Mouse (Mus musculus): ENCODE data around the gene Wrap53. TPM values are rescaled to one million over a fixed set of nuclear protein-coding genes. Genes with fewer than 3 reads are reported as not detected.

Wrap53 gene
- total RNA-seq, 1 experiment from 2014 or later = 9.2 TPM

DNA sequence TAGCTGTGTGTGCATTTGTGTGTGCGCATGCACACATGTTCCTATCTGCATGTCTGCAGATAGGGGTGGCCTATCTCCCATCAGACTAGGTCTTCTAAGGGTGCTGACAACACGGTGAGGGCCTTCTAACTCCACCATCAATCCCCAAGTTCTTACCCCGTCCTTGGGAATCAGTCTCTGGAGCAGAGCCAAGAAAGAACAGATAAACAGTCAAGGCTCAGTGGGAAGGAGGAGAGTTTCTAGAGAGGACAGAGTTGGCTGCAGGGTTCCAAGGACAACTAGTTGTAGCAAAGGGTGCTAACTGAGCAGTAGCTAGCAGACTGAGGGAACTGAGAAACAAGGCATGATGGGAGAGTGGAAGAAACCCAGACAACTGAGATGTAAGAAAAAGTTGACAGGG, 21.7 kb upstream of the Wrap53 start:
- DNase-seq = no peak

DNA sequence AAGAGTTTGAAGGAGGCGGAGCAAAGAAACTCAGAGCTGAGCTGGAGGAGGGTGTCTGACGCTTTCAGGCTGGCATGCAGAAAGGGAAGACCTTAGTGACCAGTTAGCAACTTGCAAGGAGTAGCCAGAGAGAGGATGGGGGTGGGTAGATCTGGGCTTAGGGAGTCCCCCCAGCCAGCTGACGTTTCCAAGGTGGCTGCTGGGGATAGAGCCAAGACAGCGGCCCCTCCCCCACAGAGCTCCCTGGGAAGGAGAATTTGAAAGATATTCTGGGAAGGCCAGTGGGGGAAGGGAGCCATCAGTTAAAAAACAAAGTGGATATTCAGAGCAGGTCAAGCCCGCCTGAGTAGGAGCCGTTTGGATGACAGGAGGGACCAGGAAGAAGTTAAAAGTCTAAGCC, 20.0 kb upstream of the Wrap53 start:
- peak; percentile 81 for DNase-seq

DNA sequence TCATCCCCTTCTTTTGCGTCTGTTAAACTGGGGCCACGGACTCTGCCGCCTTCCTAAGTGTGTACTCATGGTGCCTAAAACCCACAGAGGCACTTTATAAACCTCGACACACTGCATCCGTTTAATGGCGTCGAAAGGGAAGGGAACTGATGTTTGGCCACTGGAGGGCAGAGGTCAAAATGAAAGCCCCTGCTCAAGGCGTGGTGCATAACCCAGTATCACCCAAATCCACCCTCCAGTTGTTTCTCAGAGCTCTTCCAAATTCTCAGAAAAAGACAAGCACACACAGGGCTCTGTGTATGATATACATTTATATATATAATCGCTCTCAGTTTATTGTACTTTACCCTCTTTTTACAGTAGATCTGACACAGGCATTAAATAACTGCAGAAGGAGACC, 19.4 kb upstream of the Wrap53 start:
- DNase-seq = peak; percentile 1

DNA sequence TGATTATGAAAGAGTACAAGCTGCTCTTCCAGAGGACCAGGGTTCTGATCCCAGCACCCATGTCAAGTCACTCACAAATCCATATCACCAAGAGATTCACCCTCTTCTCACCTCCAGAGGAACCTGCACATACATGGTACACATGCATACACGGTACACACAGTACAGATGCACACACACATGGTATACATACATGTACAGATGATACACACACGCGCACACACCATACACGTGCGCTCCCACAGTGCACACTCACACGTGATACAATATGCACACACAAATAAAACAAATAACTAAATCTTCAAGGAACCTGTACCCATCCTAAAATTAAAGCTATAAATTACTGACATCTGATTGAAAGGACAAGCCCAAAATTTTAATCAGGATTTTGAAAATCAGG, 14.8 kb upstream of the Wrap53 start:
- DNase-seq = no peak

DNA sequence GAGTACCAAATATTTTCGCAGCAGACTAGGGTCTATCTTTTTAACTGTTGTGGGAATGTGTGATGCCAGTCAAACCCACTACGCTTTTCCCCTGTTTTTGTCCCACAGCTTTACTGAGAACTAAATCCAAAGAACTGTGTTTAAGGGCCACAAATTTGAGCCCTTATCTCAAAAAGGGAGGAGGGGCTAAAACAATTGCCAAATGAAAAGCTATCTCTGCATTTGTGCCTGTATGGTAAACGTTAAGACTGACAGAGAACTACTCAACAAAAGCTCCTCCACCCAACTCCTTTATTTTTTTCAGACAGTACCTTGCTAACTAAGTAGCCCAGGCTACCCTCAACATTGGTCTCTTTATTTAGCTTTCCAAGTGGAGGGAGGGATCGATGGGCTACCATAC, 12.7 kb upstream of the Wrap53 start:
- DNase-seq = no peak

DNA sequence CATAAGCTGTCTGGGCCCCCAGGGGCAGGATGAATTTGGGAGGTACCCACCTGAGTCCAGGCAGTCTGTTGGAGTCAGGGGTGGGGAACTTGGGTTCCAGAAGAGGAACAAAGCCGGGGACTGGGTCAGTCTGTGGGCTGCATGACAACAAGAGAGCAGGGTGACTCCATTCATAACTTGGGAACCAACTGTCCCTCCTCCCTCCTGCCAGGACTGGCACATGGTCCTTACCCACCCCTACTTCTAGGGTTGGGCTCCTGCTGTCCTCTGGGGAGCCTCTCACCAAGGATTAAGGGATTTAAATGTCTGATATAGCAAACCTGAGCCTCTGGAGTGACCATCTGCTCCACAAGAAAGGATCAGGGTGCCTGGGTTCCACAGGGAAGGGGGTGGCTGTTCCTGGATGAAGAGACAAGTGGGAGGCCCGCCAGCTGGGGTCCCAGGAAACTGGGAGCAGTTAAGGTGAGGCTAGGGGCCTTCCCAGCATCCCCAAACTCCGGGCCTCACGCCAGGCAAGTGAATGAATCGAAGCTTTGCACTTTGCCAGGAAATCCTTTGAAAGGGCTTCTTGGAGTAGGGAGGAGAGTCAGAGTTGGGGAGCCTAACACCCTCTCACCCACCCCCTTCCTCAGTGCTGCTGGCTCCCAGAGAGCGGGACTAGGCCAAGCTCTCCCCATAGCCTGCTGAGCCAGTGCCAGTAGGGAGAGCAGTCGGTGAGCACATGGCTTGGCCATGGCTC, 12.0 kb upstream of the Wrap53 start:
- no peak for DNase-seq

DNA sequence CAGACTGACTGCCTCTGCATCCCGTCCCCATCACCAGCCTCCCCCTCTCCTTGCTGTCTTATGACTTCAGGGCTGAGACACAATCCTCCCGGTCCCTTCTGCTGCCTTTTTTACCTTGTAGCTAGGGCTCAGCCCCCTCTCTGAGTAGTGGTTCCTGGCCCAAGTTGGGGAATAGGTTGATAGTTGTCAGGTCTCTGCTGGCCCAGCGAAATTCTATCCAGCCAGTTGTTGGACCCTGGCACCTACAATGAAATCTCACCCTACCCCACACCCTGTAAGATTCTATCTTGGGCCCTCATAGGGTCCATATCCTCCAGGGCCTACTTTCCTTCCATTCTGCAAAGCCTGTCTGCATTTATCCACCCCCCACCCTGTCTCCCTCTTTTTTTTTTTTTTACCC, 11.4 kb upstream of the Wrap53 start:
- no peak for DNase-seq

DNA sequence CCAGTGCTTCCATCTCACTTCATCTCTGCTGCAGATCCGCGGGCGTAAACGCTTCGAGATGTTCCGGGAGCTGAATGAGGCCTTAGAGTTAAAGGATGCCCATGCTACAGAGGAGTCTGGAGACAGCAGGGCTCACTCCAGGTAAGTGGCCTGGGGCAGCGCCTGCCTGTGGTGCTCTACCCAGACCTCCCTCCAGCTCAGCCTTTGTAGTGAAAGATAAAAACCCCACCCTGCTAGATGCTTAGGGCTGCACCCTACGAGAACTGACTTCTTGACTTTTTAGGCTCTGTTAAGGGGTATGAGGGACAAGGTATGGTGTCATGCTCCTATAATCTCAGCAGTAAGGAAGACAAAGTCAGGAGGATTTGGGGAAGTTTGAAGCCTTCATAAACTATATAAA, 10.6 kb upstream of the Wrap53 start:
- DNase-seq = no peak

DNA sequence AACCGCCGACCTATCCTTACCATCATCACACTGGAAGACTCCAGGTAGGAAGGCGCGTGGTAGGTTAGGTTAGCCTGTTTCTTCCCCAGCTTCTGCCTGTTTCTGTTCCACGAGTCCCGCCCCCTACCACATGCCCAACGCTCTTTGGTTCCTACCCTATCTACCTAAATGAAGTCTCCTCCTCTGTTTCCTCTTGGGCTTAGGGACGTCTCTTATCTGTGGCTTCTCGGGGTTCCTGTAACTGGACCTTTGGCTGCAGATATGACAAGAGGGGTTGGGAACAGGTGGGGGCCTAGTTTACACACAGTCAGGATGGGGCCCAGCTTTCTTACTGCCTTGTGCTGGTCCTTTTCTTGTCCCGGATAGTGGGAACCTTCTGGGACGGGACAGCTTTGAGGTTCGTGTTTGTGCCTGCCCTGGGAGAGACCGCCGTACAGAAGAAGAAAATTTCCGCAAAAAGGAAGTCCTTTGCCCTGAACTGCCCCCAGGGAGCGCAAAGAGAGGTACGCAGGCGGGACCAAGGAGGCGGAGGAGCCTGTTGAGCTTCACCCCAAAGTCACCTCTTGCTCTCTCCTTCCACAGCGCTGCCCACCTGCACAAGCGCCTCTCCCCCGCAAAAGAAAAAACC, 9.3 kb upstream of the Wrap53 start:
- no peak for DNase-seq

DNA sequence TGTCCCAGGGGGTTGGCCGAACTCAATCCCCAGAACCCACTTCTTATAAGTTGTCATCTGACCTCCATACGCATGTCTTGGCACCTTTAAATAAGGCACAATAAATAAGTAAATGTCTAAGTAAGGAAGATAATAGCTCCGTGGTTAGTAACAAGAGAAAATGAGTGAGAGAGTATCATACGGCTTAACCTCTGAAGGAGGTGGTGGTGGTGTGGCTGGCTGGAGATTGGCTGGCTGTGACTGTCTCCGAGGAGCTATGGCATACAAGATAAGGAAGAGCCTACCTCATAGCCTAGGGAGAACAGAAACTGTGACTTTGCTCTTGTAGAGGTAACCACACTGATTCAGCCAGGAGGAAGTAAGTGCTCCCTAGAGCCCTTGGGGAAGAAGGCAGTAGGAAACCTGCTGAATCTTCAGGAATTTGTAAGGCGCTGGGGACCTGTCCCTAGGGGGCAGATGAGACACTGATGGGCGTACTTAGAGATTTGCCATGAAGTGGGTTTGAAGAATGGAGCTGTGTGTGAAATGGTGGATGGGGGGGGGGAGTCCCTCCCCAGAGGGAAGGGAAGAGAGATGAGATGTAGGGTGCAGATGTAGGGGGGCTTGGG, 5.8 kb upstream of the Wrap53 start:
- DNase-seq = no peak

DNA sequence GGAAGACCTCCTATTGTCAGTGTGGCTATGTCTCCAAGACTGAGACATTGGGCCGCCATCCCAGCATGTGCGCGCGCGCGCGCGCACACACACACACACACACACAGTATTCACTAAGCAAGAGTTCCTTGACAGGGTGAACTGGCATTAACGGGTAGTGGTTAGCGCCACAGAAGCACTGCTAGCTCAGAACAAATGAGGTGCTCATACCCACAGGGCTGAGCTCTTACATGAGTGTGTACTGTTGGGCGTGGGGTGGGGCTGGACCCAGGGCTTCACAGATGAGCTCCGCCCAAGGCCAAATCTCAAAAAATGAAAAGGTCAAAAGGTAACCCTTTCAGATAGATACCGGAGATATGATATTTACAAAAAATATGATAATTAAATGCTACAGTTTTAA, 4.9 kb upstream of the Wrap53 start:
- no peak for DNase-seq

DNA sequence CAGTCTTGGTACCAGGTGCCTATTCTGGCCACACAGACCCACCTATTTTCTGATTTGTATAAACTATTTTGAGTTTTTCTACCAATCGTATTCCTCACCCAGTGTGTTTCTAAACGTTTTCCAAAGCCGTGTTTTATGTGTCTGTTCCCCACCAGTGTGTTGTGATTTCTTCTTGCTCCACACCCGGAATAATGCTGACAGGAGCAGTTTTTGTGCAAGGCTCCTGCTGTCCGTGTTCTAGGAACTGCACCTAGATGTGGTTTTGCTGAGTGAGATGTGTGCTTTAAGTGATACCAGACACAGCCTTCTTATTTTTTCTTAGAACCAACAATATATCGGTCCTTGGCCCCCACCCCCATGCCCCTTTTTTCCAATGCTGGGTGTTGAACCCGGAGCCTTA, 4.0 kb upstream of the Wrap53 start:
- DNase-seq = no peak

DNA sequence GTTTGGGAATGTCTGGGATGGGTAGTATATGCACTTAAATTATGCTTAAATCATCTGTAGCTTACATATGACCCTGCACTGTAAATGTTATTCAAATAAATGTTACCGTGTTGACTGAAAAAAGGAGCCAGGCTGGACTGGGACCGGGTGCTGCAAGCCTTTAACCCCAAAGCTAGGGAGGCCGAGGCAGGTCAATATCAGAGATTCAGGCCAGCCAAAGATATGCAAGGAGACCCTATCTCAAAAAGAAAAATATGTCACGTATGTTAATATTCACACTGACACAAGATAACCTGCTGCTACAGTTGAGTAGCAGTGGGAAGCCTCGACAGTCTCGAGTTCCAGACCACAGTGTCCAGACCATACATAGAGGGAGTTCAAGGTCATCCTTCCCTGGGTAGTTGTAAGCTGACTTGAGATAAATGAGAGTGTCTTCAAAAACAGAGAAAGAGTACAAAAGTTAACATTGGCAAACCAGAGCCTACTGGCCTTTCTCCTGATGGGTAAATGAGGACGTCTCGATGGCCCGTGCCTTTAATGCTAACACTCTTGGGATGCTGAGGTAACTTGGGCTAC, 2.3 kb upstream of the Wrap53 start:
- no peak for DNase-seq

DNA sequence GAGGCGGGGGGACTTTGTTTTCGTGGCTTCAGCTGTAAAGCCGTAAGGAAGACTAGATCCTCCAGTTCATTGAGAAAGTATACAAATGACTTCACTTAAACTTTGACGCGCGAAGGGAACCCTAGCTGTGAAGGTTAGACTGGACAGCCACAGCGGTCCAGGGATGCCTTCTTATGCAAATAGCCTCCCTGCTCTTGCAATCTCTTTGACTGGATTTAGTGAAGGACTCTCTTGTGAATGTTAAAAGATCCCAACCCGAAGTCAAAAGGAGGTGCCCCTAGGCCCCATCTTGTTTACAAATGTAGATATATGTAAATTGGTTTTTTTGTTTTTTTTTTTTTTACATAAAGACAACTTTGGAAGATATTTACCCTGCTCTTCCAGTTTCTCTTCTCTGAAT, 1.8 kb upstream of the Wrap53 start:
- DNase-seq = peak; percentile 40

DNA sequence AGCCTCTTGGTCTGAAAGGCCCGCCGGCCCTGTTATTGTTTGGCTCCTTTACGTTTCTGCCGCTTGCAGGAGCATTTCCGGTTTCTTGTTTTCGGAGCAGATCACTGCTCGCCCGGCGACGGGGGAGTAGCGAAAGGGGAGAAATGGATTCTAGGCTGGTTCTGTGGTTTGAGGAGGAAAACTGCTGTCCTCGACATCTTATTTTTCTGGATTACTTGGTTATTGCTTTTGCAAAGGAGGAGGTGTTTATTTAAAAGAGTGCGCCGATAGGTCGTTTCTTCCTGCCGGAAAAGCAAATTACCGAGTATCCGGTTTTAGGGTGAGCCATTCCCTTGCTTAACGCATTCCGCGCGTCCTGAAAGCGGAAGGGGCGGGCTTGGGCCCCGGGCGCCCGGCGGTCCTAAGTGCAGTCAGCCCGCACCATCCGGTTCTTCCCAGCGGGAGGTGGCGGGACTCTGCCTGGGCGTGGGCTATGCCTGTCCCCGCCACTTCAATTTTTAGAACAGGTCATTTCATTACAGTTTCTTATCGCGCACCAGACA, 1.2 kb upstream of the Wrap53 start:
- peak; percentile 95 for DNase-seq

DNA sequence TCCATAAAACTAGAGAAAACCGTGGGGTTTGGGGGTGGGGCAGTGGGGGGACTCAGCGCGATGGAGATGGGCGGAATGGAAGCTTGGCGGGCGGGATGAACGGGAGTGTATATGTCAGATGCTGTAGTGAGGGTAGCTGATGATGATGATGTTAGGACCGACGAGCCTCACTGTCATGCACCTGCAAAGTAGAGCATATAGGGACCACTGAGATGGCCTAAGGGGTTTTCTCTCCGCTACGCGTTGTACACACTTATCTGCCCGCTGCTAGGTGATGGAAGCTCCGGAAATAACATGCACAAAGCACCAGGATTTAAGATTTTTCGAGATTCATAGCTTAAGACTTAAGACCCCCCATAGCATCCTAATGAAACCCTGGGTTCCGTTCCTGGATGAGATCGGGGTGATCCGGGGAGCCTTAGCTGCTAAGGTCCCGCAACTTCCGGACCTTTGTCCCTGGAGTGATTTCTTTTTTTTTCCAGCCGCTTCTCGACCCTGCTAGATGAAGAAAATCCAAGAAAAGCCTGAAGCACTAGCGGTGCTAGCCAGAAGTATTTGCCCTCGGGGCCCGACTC, 604 bp upstream of the Wrap53 start:
- DNase-seq = no peak

DNA sequence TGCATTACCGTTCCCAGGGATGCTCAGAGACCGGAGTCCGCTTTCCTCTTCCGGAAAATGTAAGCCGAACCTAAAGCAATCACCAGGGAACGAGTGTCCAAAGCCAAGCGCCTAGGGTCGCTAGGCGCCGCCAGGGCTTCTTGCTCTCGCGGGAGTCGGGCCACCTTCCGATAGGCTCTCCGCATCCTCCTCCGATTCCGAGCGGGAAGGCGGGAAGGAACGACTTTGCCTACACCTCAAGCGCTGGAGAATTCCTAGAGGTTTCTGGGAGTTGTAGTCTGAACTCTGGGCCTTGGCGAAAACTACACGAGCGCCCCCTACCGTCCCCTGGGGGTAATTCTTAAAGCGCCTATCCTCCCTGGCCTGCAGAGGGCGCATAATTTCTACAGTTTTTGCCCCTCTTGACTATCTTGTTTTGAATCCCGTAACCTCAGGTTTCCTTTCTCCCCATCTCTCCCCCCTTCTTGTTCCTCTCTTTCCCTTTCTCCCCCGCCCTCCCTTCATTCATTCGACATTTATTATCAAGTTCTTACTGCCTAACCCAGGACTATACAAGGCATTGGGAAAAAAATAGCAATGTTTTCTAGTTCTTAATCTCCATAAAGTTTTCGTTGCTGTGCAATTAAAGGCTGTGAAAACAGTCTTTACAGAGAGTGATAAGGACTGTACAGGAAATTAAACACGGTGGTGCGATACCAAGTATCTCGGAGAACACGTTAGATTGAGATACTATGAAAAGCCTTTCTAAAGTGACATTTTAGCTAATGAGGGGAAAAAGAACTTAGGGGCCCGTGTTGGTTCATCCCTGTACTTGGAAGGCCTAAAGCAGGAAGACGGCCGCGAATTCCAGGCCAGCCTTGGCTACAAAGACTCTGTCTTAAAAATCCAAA, 682 bp downstream of the Wrap53 start:
- DNase-seq = peak; percentile 97

DNA sequence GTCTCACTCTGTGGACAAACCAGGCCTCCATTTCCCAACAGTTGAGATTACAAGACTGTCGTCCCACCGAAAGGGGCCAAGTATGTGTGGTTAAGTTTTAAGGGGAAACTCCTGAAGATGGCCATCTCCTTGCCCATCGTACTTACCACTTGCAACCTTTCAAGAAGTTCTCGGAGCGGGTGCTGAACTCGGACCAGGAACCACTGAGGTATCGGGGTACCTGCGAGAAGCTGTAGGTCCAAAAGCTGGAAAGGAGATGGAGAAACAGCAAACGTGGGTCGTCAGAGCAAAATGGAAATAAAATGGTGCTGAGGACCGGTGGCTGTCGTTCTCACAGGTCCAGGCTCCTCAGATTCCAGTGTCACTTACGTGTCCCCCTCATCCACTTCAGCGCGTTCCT, 1.8 kb downstream of the Wrap53 start:
- DNase-seq = no peak

DNA sequence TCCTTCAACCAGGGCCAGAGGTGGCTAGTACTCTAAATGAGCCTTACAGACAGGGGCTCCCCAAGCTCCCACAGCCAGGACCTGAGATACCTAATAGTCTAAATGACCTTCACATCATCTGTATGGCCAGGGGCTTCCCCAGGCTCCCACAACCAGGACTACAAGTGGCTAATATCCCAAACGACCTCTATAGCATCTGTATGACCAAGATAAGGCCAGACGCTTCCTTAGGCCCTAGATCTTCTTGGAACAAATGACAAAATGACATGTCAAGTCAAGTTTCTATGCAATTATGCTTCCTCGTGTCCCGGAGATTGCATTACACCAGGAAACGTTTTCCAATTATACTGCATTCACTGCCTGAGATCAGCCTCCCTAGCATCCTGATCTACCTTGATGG, 3.7 kb downstream of the Wrap53 start:
- DNase-seq = no peak

DNA sequence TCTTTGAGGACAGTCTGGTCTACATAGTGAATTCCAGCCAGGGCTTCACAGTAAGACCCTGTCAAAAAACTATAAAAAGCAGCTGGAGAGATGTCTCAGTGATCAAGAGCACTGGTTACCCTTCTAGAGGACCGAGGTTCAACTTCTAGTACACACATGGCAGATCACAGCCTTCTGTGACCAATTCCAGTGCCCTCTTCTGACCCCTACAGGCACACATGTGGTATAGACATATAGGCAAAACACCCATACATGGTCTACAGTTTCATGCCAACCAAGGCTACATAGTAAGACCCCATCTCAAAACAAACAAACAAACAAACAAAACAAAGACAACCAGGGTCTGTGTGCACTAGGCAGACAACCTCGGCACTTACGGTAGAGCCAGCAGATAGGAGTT, 4.8 kb downstream of the Wrap53 start:
- no peak for DNase-seq

DNA sequence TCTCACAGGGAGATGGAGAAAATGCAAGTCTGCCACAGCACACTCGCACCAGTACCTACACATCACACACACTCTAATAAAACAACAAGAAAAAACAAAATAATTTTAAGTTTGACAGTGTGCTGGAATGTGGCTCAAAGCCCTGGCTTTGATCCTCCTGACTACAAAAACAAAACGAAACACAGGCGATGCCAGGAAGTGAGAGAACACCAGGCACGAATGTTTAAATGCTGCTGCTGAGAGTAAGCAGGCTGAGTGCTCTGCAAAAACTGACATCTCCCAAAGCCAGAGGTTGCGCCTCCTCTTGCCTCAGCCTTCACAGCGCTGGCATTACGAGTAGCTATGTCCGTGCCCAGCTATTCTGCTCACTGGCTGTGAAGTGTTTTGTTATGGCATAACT, 14.9 kb downstream of the Wrap53 start:
- DNase-seq = no peak

DNA sequence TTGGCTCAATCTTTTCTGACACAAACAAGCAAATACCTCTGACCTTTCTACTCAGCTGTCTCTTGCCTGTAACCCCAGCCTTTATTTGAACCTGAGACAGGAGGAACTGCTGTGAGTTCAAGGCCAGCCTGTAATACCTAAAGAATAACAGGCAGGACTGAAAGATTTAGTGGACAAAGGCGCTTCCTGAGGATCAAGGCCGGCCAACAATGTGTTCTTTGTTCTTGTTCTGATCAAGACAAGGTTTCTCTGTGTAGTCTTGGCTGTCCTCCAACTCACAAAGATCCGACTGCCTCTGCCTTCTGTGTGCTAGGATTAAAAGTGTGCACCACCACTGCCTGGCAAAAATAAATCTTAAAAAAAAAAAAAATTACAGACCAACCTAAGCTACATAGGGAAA, 15.7 kb downstream of the Wrap53 start:
- DNase-seq = no peak

All from adrenal gland, postnatal 14 days (tissue).